Mouse (Mus musculus): Measurements from ENCODE around the gene Tle1. TPM values are rescaled to one million over a fixed set of nuclear protein-coding genes. Genes with fewer than 3 reads are reported as not detected.

The Tle1 gene
- polyA plus RNA-seq, 1 experiment from 2014 or later = 32.0 TPM

- Histone ChIP-seq H3K36me3 (ENCODE audit: control insufficient read depth, insufficient read depth) (peaks cover 2% of the 10 kb centered on the region; the same call in 1 of the 2 replicates), H3K4me3 (replicated peaks; ENCODE audit: low read length) (no peak overlapping the region), H3K9ac (replicated peaks; ENCODE audit: low read depth, low read length) (no peak overlapping the region), H3K4me1 (replicated peaks; ENCODE audit: control insufficient read depth, insufficient read depth, low read length) (peaks cover 33% of the 10 kb centered on the region), H3K27me3 (replicated peaks; ENCODE audit: control insufficient read depth, insufficient read depth, low read length) (no peaks in the 10 kb centered on the region), H3K27ac (ENCODE audit: low read length) (peak overlapping the region; percentile 51), H3K9me3 (ENCODE audit: control insufficient read depth, low read length) (no peaks in the 10 kb centered on the region), H3K4me2 (ENCODE audit: low read length) (no peak overlapping the region)
- peak; percentile 24 for ATAC-seq
- 16% methylated on average over 3 of the region's 3 CpGs for WGBS
These were observed 33.5 kb downstream of the Tle1 start for GRCm38 (mm10) chr4:72167171-72167570.

GRCm38 (mm10) chr4:72166561-72166960 is 34.2 kb downstream of the Tle1 start:
- no peak overlapping the region for H3K4me3 ChIP-seq (replicated peaks; ENCODE audit: low read length)
- H3K27ac ChIP-seq (ENCODE audit: low read length) = no peak overlapping the region
- no peaks in the 10 kb centered on the region for H3K27me3 ChIP-seq (replicated peaks; ENCODE audit: control insufficient read depth, insufficient read depth, low read length)
- peaks cover 2% of the 10 kb centered on the region; the same call in 1 of the 2 replicates for H3K36me3 ChIP-seq (ENCODE audit: control insufficient read depth, insufficient read depth)
- no peak overlapping the region for H3K9ac ChIP-seq (replicated peaks; ENCODE audit: low read depth, low read length)
- no peaks in the 10 kb centered on the region for H3K9me3 ChIP-seq (ENCODE audit: control insufficient read depth, low read length)
- ATAC-seq = no peak
- peaks cover 33% of the 10 kb centered on the region for H3K4me1 ChIP-seq (replicated peaks; ENCODE audit: control insufficient read depth, insufficient read depth, low read length)
- WGBS = 30% methylated on average over 2 of the region's 2 CpGs
- H3K4me2 ChIP-seq (ENCODE audit: low read length) = no peak overlapping the region

- ATAC-seq = no peak
- H3K27ac ChIP-seq (ENCODE audit: low read length) = no peak overlapping the region
- H3K9me3 ChIP-seq (ENCODE audit: control insufficient read depth, low read length) = no peaks in the 10 kb centered on the region
- H3K4me2 ChIP-seq (ENCODE audit: low read length) = no peak overlapping the region
- H3K36me3 ChIP-seq (ENCODE audit: control insufficient read depth, insufficient read depth) = peaks cover 2% of the 10 kb centered on the region; the same call in 1 of the 2 replicates
- H3K27me3 ChIP-seq (replicated peaks; ENCODE audit: control insufficient read depth, insufficient read depth, low read length) = no peaks in the 10 kb centered on the region
- H3K9ac ChIP-seq (replicated peaks; ENCODE audit: low read depth, low read length) = no peak overlapping the region
- no peak overlapping the region for H3K4me3 ChIP-seq (replicated peaks; ENCODE audit: low read length)
- WGBS = 85% methylated on average over 9 of the region's 9 CpGs
- H3K4me1 ChIP-seq (replicated peaks; ENCODE audit: control insufficient read depth, insufficient read depth, low read length) = peaks cover 33% of the 10 kb centered on the region
These were observed 35.0 kb downstream of the Tle1 start for GRCm38 (mm10) chr4:72165765-72166164.

- WGBS = 87% methylated on average over 4 of the region's 4 CpGs
These were observed 38.1 kb downstream of the Tle1 start for GRCm38 (mm10) chr4:72162445-72163218.

GRCm38 (mm10) chr4:72160102-72160511 is 40.6 kb downstream of the Tle1 start:
- no peaks in the 10 kb centered on the region for H3K9me3 ChIP-seq (ENCODE audit: control insufficient read depth, low read length)
- H3K4me2 ChIP-seq (ENCODE audit: low read length) = no peak overlapping the region
- no peaks in the 10 kb centered on the region for H3K36me3 ChIP-seq (ENCODE audit: control insufficient read depth, insufficient read depth)
- H3K9ac ChIP-seq (replicated peaks; ENCODE audit: low read depth, low read length) = no peak overlapping the region
- no peak overlapping the region for H3K27ac ChIP-seq (ENCODE audit: low read length)
- ATAC-seq = peak; percentile 42
- H3K27me3 ChIP-seq (replicated peaks; ENCODE audit: control insufficient read depth, insufficient read depth, low read length) = no peaks in the 10 kb centered on the region
- WGBS = 13% methylated on average over 14 of the region's 14 CpGs
- no peak overlapping the region for H3K4me3 ChIP-seq (replicated peaks; ENCODE audit: low read length)
- H3K4me1 ChIP-seq (replicated peaks; ENCODE audit: control insufficient read depth, insufficient read depth, low read length) = peaks cover 14% of the 10 kb centered on the region

More at GRCm38 (mm10) chr4:72162445-72163218, 38.1 kb downstream of the Tle1 start:
- Histone ChIP-seq H3K27ac (ENCODE audit: low read length) (no peak overlapping the region), H3K9ac (replicated peaks; ENCODE audit: low read depth, low read length) (no peak overlapping the region), H3K27me3 (replicated peaks; ENCODE audit: control insufficient read depth, insufficient read depth, low read length) (no peaks in the 10 kb centered on the region), H3K36me3 (ENCODE audit: control insufficient read depth, insufficient read depth) (peaks cover 2% of the 10 kb centered on the region; the same call in 1 of the 2 replicates), H3K4me3 (replicated peaks; ENCODE audit: low read length) (no peak overlapping the region), H3K4me1 (replicated peaks; ENCODE audit: control insufficient read depth, insufficient read depth, low read length) (peaks cover 25% of the 10 kb centered on the region), H3K9me3 (ENCODE audit: control insufficient read depth, low read length) (no peaks in the 10 kb centered on the region), H3K4me2 (ENCODE audit: low read length) (no peak overlapping the region)
- no peak for ATAC-seq

- Histone ChIP-seq H3K36me3 (ENCODE audit: control insufficient read depth, insufficient read depth) (no peaks in the 10 kb centered on the region), H3K27ac (ENCODE audit: low read length) (no peak overlapping the region), H3K27me3 (replicated peaks; ENCODE audit: control insufficient read depth, insufficient read depth, low read length) (no peaks in the 10 kb centered on the region), H3K9me3 (ENCODE audit: control insufficient read depth, low read length) (no peaks in the 10 kb centered on the region), H3K9ac (replicated peaks; ENCODE audit: low read depth, low read length) (no peak overlapping the region), H3K4me2 (ENCODE audit: low read length) (no peak overlapping the region), H3K4me3 (replicated peaks; ENCODE audit: low read length) (no peak overlapping the region), H3K4me1 (replicated peaks; ENCODE audit: control insufficient read depth, insufficient read depth, low read length) (peaks cover 14% of the 10 kb centered on the region)
- WGBS = 16% methylated on average over 10 of the region's 10 CpGs
- peak; percentile 82 for ATAC-seq
These were observed 42.8 kb downstream of the Tle1 start for GRCm38 (mm10) chr4:72157931-72158371.

GRCm38 (mm10) chr4:72150460-72151131 is 50.1 kb downstream of the Tle1 start:
- H3K36me3 ChIP-seq (ENCODE audit: control insufficient read depth, insufficient read depth) = no peaks in the 10 kb centered on the region
- peaks cover 12% of the 10 kb centered on the region for H3K4me1 ChIP-seq (replicated peaks; ENCODE audit: control insufficient read depth, insufficient read depth, low read length)
- WGBS = 47% methylated on average over 4 of the region's 4 CpGs
- no peak overlapping the region for H3K4me3 ChIP-seq (replicated peaks; ENCODE audit: low read length)
- H3K4me2 ChIP-seq (ENCODE audit: low read length) = no peak overlapping the region
- H3K9me3 ChIP-seq (ENCODE audit: control insufficient read depth, low read length) = no peaks in the 10 kb centered on the region
- H3K9ac ChIP-seq (replicated peaks; ENCODE audit: low read depth, low read length) = no peak overlapping the region
- H3K27ac ChIP-seq (ENCODE audit: low read length) = no peak overlapping the region
- H3K27me3 ChIP-seq (replicated peaks; ENCODE audit: control insufficient read depth, insufficient read depth, low read length) = no peaks in the 10 kb centered on the region
- no peak for ATAC-seq

- peaks cover 3% of the 10 kb centered on the region; the same call in 1 of the 2 replicates for H3K36me3 ChIP-seq (ENCODE audit: control insufficient read depth, insufficient read depth)
- H3K9me3 ChIP-seq (ENCODE audit: control insufficient read depth, low read length) = no peaks in the 10 kb centered on the region
- peaks cover 12% of the 10 kb centered on the region for H3K4me1 ChIP-seq (replicated peaks; ENCODE audit: control insufficient read depth, insufficient read depth, low read length)
- no peak overlapping the region for H3K4me3 ChIP-seq (replicated peaks; ENCODE audit: low read length)
- H3K4me2 ChIP-seq (ENCODE audit: low read length) = no peak overlapping the region
- H3K27ac ChIP-seq (ENCODE audit: low read length) = no peak overlapping the region
- ATAC-seq = peak; percentile 86
- WGBS = 5% methylated on average over 2 of the region's 2 CpGs
- H3K9ac ChIP-seq (replicated peaks; ENCODE audit: low read depth, low read length) = no peak overlapping the region
- no peaks in the 10 kb centered on the region for H3K27me3 ChIP-seq (replicated peaks; ENCODE audit: control insufficient read depth, insufficient read depth, low read length)
These were observed 54.7 kb downstream of the Tle1 start for GRCm38 (mm10) chr4:72146003-72146402.

GRCm38 (mm10) chr4:72144541-72144940 is 56.2 kb downstream of the Tle1 start:
- Histone ChIP-seq H3K4me1 (replicated peaks; ENCODE audit: control insufficient read depth, insufficient read depth, low read length) (peaks cover 12% of the 10 kb centered on the region), H3K9ac (replicated peaks; ENCODE audit: low read depth, low read length) (no peak overlapping the region), H3K36me3 (ENCODE audit: control insufficient read depth, insufficient read depth) (peaks cover 5% of the 10 kb centered on the region; the same call in 1 of the 2 replicates), H3K4me2 (ENCODE audit: low read length) (no peak overlapping the region), H3K27me3 (replicated peaks; ENCODE audit: control insufficient read depth, insufficient read depth, low read length) (no peaks in the 10 kb centered on the region), H3K9me3 (ENCODE audit: control insufficient read depth, low read length) (no peaks in the 10 kb centered on the region), H3K27ac (ENCODE audit: low read length) (no peak overlapping the region), H3K4me3 (replicated peaks; ENCODE audit: low read length) (no peak overlapping the region)
- no peak for ATAC-seq
- 56% methylated on average over 2 of the region's 2 CpGs for WGBS
